Mouse (Mus musculus) midbrain, postnatal 0 days (tissue): Measurements from ENCODE around the gene Ubap2. TPM values are rescaled to one million over a fixed set of nuclear protein-coding genes. Genes with fewer than 3 reads are reported as not detected.

Source experiments
- ATAC-seq: fragments of 200-750 bp; cut with Nextera tagmentation; 2 replicates; pipeline ENCODE4 v1.8.0; 2017; ENCODE audit warnings: moderate number of reproducible peaks, mild to moderate bottlenecking, moderate TSS enrichment, moderate library complexity; ENCODE audit not compliant: low FRiP score
- DNase-seq: peaks from one replicate; pipeline ENCODE4 v3.0.0-alpha.2; 2015; ENCODE audit warnings: low spot score
- H3K27ac ChIP-seq: fragments of 300-500 bp; sonication (generic); 2 replicates; pipeline ENCODE4 v1.5.1; 2014; ENCODE audit warnings: low read depth, mild to moderate bottlenecking, low read length, mixed read lengths
- H3K27me3 ChIP-seq: fragments of 300-500 bp; sonication (generic); 2 replicates; pipeline ENCODE4 v1.6.1; 2014; ENCODE audit warnings: low read length, control low read depth, mixed read lengths; ENCODE audit not compliant: insufficient read depth
- H3K36me3 ChIP-seq: fragments of 300-500 bp; sonication (generic); 2 replicates; pipeline ENCODE4 v1.6.1; 2014; ENCODE audit warnings: low read length, control low read depth, mixed read lengths; ENCODE audit not compliant: insufficient read depth
- H3K4me1 ChIP-seq: fragments of 300-500 bp; sonication (generic); 2 replicates; pipeline ENCODE4 v1.6.1; 2014; ENCODE audit warnings: mild to moderate bottlenecking, control low read depth, antibody characterized with exemption, low read length, mixed read lengths; ENCODE audit not compliant: insufficient read depth
- H3K4me2 ChIP-seq: fragments of 300-500 bp; sonication (generic); 2 replicates; pipeline ENCODE4 v1.6.1; 2014; ENCODE audit warnings: low read depth, mild to moderate bottlenecking, low read length, mixed read lengths; ENCODE audit not compliant: poor library complexity, severe bottlenecking
- H3K4me3 ChIP-seq: fragments of 300-500 bp; sonication (generic); 2 replicates; pipeline ENCODE4 v1.5.1; 2014; ENCODE audit warnings: low read depth, mild to moderate bottlenecking, low read length, moderate library complexity
- H3K9ac ChIP-seq: fragments of 300-500 bp; sonication (generic); replicated peaks from 2 replicates; pipeline ENCODE4 v1.6.1; 2014; ENCODE audit warnings: mild to moderate bottlenecking, low read length, moderate library complexity, mixed read lengths; ENCODE audit not compliant: poor library complexity, severe bottlenecking
- H3K9me3 ChIP-seq: fragments of 300-500 bp; sonication (generic); 2 replicates; pipeline ENCODE4 v1.6.1; 2016; ENCODE audit warnings: low read length, control low read depth
- CTCF ChIP-seq: IDR thresholded peaks from 2 replicates; pipeline ENCODE4 v1.5.1; 2016; ENCODE audit warnings: antibody characterized with exemption, mild to moderate bottlenecking
- WGBS: fragments of 180-500 bp; shearing (Covaris S2); extraction: QIAGEN DNeasy Blood & Tissue Kit; methylation state at CpG from one replicate; pipeline ENCODE4 v1.1.7; 2014; 5-methylcytosine and 5-hydroxymethylcytosine counted together
- polyA plus RNA-seq: library from polyadenylated mRNA; unstranded; fragments of >200 nt; fragmentation: Nextera tagmentation; extraction: Ambion mirVana; gene quantifications from 2 replicates; pipeline ENCODE4 v1.2.1, GENCODE M21; 2015
- total RNA-seq: library from RNA; depleted of rRNA; stranded (reverse); fragments of >200 nt; gene quantifications from 2 replicates; pipeline ENCODE4 v1.2.3, GENCODE M21; 2014; rRNA removed

Ubap2 gene
- total and polyA plus RNA-seq, 2 experiments from 2014 or later = 36.1 to 38.5 TPM

GRCm38 (mm10) chr4:41153146-41153545, 121.8 kb downstream of the Ubap2 start:
- Histone ChIP-seq H3K4me1 (no peaks in the 10 kb centered on the region), H3K9ac (no peak overlapping the region), H3K36me3 (no peaks in the 10 kb centered on the region), H3K27ac (no peak overlapping the region), H3K27me3 (no peaks in the 10 kb centered on the region), H3K4me3 (no peak overlapping the region), H3K4me2 (no peak overlapping the region), H3K9me3 (no peaks in the 10 kb centered on the region)
- no peak for TF ChIP-seq CTCF
- no peak for DNase-seq
- no peak for ATAC-seq
- WGBS = 82% methylated on average over 3 of the region's 3 CpGs

GRCm38 (mm10) chr4:41151186-41151585, 123.8 kb downstream of the Ubap2 start:
- DNase-seq (no peak), ATAC-seq (no peak)
- no peak overlapping the region for H3K9ac ChIP-seq
- H3K4me1 ChIP-seq = no peaks in the 10 kb centered on the region
- WGBS = 91% methylated on average over 7 of the region's 7 CpGs
- H3K4me3 ChIP-seq = no peak overlapping the region
- no peak overlapping the region for H3K27ac ChIP-seq
- no peak overlapping the region for H3K4me2 ChIP-seq
- H3K27me3 ChIP-seq = no peaks in the 10 kb centered on the region
- no peaks in the 10 kb centered on the region for H3K36me3 ChIP-seq
- H3K9me3 ChIP-seq = no peaks in the 10 kb centered on the region
- no peak for TF ChIP-seq CTCF

GRCm38 (mm10) chr4:41149891-41150290, 125.1 kb downstream of the Ubap2 start:
- 82% methylated on average over 3 of the region's 3 CpGs for WGBS
- H3K27ac ChIP-seq = no peak overlapping the region

More at GRCm38 (mm10) chr4:41149891-41150290, 125.1 kb downstream of the Ubap2 start:
- Histone ChIP-seq H3K36me3 (no peaks in the 10 kb centered on the region), H3K27me3 (no peaks in the 10 kb centered on the region), H3K9ac (no peak overlapping the region), H3K4me1 (no peaks in the 10 kb centered on the region), H3K4me2 (no peak overlapping the region), H3K4me3 (no peak overlapping the region), H3K9me3 (no peaks in the 10 kb centered on the region)
- no peak for TF ChIP-seq CTCF
- ATAC-seq = no peak
- DNase-seq = no peak

Other genes with a start within 250 kb of the Ubap2 start
- gene Aqp7, start 227.0 kb downstream of the Ubap2 start, total RNA-seq = not detected in 2 replicates
- not detected in 2 replicates for gene Aqp7, start 227.0 kb downstream of the Ubap2 start, polyA plus RNA-seq
- 1.1 TPM in 1 of 2 replicates, not detected in the other for gene Aqp3, start 177.0 kb downstream of the Ubap2 start, total RNA-seq
- 0.25 and 0.47 TPM in 2 replicates for gene Aqp3, start 177.0 kb downstream of the Ubap2 start, polyA plus RNA-seq
- 67.9 and 70.8 TPM in 2 replicates for gene Nol6, start 150.7 kb downstream of the Ubap2 start, total RNA-seq
- 39.9 and 40.1 TPM in 2 replicates for gene Nol6, start 150.7 kb downstream of the Ubap2 start, polyA plus RNA-seq
- gene Ube2r2, start 139.4 kb downstream of the Ubap2 start, total RNA-seq = 49.9 TPM in 2 replicates
- gene Ube2r2, start 139.4 kb downstream of the Ubap2 start, polyA plus RNA-seq = 41.0 and 50.4 TPM in 2 replicates
- 61.2 and 65.8 TPM in 2 replicates for gene Dcaf12, start 39.7 kb upstream of the Ubap2 start, total RNA-seq
- gene Dcaf12, start 39.7 kb upstream of the Ubap2 start, polyA plus RNA-seq = 52.6 and 53.2 TPM in 2 replicates
- 35.0 and 42.1 TPM in 2 replicates for gene Ubap1, start 73.9 kb upstream of the Ubap2 start, total RNA-seq
- gene Ubap1, start 73.9 kb upstream of the Ubap2 start, polyA plus RNA-seq = 55.1 and 58.8 TPM in 2 replicates
- 2.7 and 4.9 TPM in 2 replicates for gene Kif24, start 189.7 kb upstream of the Ubap2 start, total RNA-seq
- 1.4 TPM in 2 replicates for gene Kif24, start 189.7 kb upstream of the Ubap2 start, polyA plus RNA-seq
- 28.3 and 41.0 TPM in 2 replicates for gene Nudt2, start 190.0 kb upstream of the Ubap2 start, total RNA-seq
- gene Nudt2, start 190.0 kb upstream of the Ubap2 start, polyA plus RNA-seq = 70.7 and 79.9 TPM in 2 replicates
- gene AI464131, start 227.9 kb upstream of the Ubap2 start, total RNA-seq = 40.5 and 46.0 TPM in 2 replicates
- gene AI464131, start 227.9 kb upstream of the Ubap2 start, polyA plus RNA-seq = 15.7 and 18.1 TPM in 2 replicates
- gene 1110017D15Rik, start 242.2 kb upstream of the Ubap2 start, total RNA-seq = 10.9 and 11.8 TPM in 2 replicates
- 18.1 and 20.7 TPM in 2 replicates for gene 1110017D15Rik, start 242.2 kb upstream of the Ubap2 start, polyA plus RNA-seq